Mouse (Mus musculus) kidney, adult 2 months (tissue): Measurements from ENCODE around the gene Traf3ip2. TPM values are rescaled to one million over a fixed set of nuclear protein-coding genes. Genes with fewer than 3 reads are reported as not detected.

Experiments
- DNase-seq: peaks from one replicate; pipeline ENCODE4 v3.0.0; 2021
- H3K27ac ChIP-seq: fragments of 200-500 bp; 2 replicates; pipeline ENCODE4 v1.5.1; 2012; ENCODE audit warnings: low read depth, low read length, control low read depth, inconsistent platforms; ENCODE audit not compliant: insufficient read depth
- H3K27me3 ChIP-seq: fragments of 200-500 bp; replicated peaks from 2 replicates; pipeline ENCODE4 v1.6.1; 2012; ENCODE audit warnings: mild to moderate bottlenecking, moderate library complexity, low read length, inconsistent platforms; ENCODE audit not compliant: control insufficient read depth, insufficient read depth
- H3K36me3 ChIP-seq: fragments of 200-500 bp; 2 replicates; pipeline ENCODE4 v1.6.1; 2012; ENCODE audit warnings: mild to moderate bottlenecking, moderate library complexity, low read length, inconsistent platforms; ENCODE audit not compliant: control insufficient read depth, insufficient read depth
- H3K4me1 ChIP-seq: fragments of 200-500 bp; 2 replicates; pipeline ENCODE4 v1.6.1; 2011; ENCODE audit warnings: low read length; ENCODE audit not compliant: control insufficient read depth, insufficient read depth
- H3K4me3 ChIP-seq: fragments of 200-500 bp; 2 replicates; pipeline ENCODE4 v1.5.1; 2011; ENCODE audit warnings: mild to moderate bottlenecking, low read depth, low read length, control low read depth; ENCODE audit not compliant: insufficient read depth
- CTCF ChIP-seq: fragments of 200-500 bp; conservative IDR thresholded peaks from 2 replicates; pipeline ENCODE4 v1.5.1; 2011; ENCODE audit warnings: low read depth, mild to moderate bottlenecking, control low read depth, low read length, moderate library complexity, mixed read lengths; ENCODE audit not compliant: insufficient read depth, insufficient read length
- POLR2A ChIP-seq: fragments of 200-500 bp; IDR thresholded peaks from one replicate; pipeline ENCODE4 v1.6.1; 2011; ENCODE audit warnings: low read depth, low read length, control low read depth
- WGBS: fragments of 180-500 bp; shearing (Covaris S2); methylation state at CpG from one replicate; pipeline ENCODE4 v1.1.7; 2018; 5-methylcytosine and 5-hydroxymethylcytosine counted together
- polyA plus RNA-seq: library from polyadenylated mRNA; depleted of rRNA; stranded (reverse); fragments of >200 nt; gene quantifications from 2 replicates; pipeline ENCODE4 v1.2.3, GENCODE M21; 2012; rRNA removed

Traf3ip2 gene
- 10.4 and 12.8 TPM in 2 replicates for polyA plus RNA-seq

DNA sequence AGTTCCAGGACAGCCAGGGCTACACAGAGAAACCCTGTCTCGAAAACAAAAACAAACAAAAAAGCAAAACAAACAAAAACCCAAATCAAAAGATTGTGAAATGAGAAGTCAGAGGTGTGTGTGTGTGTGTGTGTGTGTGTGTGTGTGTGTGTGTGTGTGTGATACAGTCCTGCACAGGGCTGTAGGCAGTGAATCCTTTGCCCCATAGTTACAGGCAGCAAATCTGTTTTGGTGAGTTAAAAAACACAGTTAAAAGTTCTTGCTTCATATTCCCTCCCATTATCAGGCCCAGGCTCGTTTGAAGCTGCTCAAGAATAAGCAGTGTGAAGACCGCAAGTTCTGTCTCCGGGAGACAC is at the start of gene Traf3ip2:
Gene Traf3ip2 (plus strand): TSS at position 302 of the 356 bp plus-strand sequence.
- peak within 1 kb of the TSS; percentile 92 for H3K27ac ChIP-seq
- WGBS: 17% methylated on average over 4 of the region's 4 CpGs
- no peak for TF ChIP-seq POLR2A
- no peak for TF ChIP-seq CTCF
- DNase-seq: no peak
- H3K4me3 ChIP-seq: peak within 1 kb of the TSS; percentile 65
- peaks cover 26% of the 10 kb centered on the region for H3K4me1 ChIP-seq
- no peaks in the 10 kb centered on the region for H3K36me3 ChIP-seq
- no peaks in the 10 kb centered on the region for H3K27me3 ChIP-seq

DNA sequence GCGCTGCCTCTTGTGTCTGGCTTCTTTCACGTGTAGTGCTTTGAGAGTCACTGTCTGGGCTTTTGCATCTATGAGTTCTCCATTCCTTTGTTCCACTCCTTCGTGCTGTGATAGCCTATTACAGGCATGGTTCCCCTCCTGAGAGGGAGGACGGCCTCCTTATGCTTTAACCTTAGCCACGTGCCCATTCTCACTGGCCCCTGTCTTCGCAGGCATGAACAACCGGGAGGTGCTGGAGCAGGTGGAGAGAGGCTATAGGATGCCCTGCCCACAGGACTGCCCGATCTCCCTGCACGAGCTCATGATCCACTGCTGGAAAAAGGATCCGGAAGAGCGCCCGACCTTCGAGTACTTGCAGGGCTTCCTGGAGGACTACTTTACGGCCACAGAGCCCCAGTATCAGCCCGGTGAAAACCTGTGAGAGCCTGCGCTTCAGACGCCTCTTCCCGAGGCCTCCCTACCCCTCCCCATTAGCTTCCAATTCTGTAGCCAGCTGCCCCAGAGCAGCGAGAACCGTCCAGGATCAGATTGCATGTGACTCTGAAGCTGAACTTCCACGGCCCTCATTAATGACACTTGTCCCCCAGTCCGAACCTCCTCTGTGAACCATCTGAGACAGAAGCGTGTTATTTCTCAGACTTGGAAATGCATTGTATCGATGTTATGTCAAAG is 49.0 kb upstream of the Traf3ip2 start:
- Histone ChIP-seq H3K27me3 (no peaks in the 10 kb centered on the region), H3K4me3 (no peak overlapping the region), H3K4me1 (peaks cover 3% of the 10 kb centered on the region; the same call in 1 of the 2 replicates), H3K36me3 (no peaks in the 10 kb centered on the region), H3K27ac (no peak overlapping the region)
- no peak for DNase-seq
- TF ChIP-seq CTCF (no peak), POLR2A (no peak)
- 61% methylated on average over 24 of the region's 24 CpGs for WGBS

DNA sequence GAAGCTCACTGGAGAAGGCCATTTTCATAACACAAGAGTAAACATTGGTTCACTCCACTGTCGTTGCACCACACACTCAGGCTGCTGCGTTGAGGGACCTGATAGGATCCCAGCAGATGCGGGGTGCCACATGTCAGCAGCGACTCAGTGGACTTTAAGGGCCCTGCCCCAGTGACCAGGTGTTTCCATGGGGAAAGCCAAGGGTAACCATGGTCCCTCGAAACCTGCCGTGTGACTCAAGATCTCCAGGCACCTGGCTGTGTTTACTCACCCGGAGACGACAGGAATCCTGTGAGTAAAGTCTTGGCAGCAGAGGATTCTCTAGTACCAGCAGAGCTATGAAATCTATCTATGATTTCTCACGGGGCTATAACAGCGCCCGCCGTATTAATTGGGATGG is 45.8 kb upstream of the Traf3ip2 start:
- no peak for TF ChIP-seq POLR2A
- TF ChIP-seq CTCF: no peak
- no peaks in the 10 kb centered on the region for H3K4me1 ChIP-seq
- H3K36me3 ChIP-seq: no peaks in the 10 kb centered on the region
- no peaks in the 10 kb centered on the region for H3K27me3 ChIP-seq
- H3K27ac ChIP-seq: no peak overlapping the region
- 84% methylated on average over 12 of the region's 12 CpGs for WGBS
- no peak for DNase-seq
- no peak overlapping the region for H3K4me3 ChIP-seq

DNA sequence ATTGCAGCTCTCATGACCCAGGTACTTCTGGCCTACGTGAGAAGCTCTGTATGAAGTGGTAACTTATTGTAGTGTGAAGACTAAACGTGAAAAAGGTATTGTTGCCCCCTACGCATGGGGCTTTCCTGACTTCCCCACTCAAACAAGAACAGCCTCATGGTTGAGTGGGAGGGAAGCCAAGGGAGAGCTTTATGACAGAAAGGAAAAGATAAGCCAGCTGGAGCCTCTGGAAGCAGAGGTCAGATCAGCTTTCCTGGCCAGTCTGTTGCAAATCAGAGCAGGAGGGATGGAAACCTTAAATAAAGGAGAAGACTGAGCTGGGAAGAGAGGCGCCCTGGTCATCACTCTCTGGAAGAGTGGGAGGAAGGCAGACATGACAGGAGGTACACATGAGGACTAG is 43.7 kb upstream of the Traf3ip2 start:
- no peak for TF ChIP-seq POLR2A
- no peak for TF ChIP-seq CTCF
- no peak overlapping the region for H3K27ac ChIP-seq
- no peak for DNase-seq

DNA sequence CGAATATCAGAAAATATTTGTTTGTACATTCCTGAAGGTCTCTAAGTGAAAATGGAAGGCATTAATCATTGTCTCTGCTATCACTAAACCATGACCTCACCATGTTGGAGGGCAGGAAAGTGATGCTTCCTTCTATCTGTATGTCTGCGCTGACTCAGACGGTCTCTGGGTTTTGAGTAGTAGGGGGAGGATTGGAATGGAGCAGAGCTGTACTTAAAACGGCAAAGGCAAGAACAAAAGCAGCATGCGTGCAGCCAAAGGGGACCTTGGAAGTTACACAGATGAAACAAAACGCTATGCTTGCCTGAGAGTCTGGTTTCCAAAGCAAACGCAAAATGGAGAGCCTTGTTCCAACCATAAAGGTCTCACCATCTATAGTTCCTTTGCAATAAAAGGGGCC is 41.7 kb upstream of the Traf3ip2 start:
- no peaks in the 10 kb centered on the region for H3K27me3 ChIP-seq
- TF ChIP-seq CTCF (no peak), POLR2A (no peak)
- WGBS: 65% methylated on average over 7 of the region's 7 CpGs
- H3K4me3 ChIP-seq: no peak overlapping the region
- no peak overlapping the region for H3K27ac ChIP-seq
- no peak for DNase-seq
- H3K36me3 ChIP-seq: no peaks in the 10 kb centered on the region
- H3K4me1 ChIP-seq: no peaks in the 10 kb centered on the region

More for the DNA sequence above, 43.7 kb upstream of the Traf3ip2 start:
- H3K27me3 ChIP-seq: no peaks in the 10 kb centered on the region
- 74% methylated on average over 4 of the region's 4 CpGs for WGBS
- no peaks in the 10 kb centered on the region for H3K4me1 ChIP-seq
- H3K4me3 ChIP-seq: no peak overlapping the region
- H3K36me3 ChIP-seq: no peaks in the 10 kb centered on the region

DNA sequence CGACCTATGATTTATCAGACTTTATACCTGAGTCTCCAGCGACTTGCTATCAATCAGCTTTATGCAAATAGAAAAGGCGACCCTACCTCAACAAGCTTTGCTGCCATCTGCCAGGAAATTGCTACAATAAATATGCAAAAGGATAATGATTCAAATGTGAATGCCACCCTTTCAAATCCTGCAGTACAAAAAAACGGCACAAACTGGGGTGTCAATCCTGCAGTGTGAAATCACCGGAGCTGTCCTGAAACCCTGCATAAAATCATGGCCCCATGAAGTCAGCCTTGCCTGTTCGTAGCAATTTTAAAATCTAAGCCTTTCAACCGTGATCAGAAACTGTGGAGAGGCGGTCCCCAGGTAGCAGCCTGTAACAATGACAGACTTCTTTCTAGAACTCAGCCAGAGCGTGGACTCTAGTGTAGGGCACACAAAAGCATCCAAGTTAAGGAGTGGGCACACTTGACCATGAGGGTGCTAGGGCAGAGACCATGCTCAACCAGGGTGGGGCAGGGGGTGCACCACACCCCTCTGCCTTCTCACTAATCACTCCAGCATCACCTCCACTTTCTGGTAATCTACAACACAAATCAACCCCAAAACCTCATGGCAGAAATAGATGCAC is 40.6 kb upstream of the Traf3ip2 start:
- no peaks in the 10 kb centered on the region for H3K36me3 ChIP-seq
- no peak overlapping the region for H3K4me3 ChIP-seq
- DNase-seq: no peak
- WGBS: 49% methylated on average over 9 of the region's 9 CpGs
- no peak for TF ChIP-seq POLR2A
- TF ChIP-seq CTCF: no peak
- no peaks in the 10 kb centered on the region for H3K27me3 ChIP-seq
- H3K27ac ChIP-seq: no peak overlapping the region
- no peaks in the 10 kb centered on the region for H3K4me1 ChIP-seq

DNA sequence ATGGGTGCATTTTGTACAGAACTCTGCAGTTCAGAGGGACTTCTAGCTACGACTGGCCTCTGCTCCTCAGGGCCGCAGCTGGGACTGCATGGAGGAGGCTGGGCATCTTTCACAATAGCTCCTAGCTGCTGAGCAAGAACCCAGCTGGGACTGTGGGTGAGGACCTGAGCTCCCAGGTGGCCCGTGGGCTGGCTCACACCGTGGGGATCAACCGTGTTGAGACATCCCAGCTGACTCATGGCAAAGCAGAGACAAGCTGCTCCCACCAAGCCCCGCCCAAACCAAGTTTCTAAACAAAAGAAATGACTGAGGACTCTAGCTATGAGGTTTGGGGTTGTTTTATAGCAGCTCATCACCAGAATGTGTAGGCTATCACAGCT is 40.1 kb upstream of the Traf3ip2 start:
- no peaks in the 10 kb centered on the region for H3K36me3 ChIP-seq
- no peaks in the 10 kb centered on the region for H3K27me3 ChIP-seq
- TF ChIP-seq POLR2A: no peak
- no peak for TF ChIP-seq CTCF
- H3K4me1 ChIP-seq: no peaks in the 10 kb centered on the region
- no peak overlapping the region for H3K4me3 ChIP-seq
- DNase-seq: no peak
- H3K27ac ChIP-seq: no peak overlapping the region
- WGBS: 48% methylated on average over 6 of the region's 6 CpGs

DNA sequence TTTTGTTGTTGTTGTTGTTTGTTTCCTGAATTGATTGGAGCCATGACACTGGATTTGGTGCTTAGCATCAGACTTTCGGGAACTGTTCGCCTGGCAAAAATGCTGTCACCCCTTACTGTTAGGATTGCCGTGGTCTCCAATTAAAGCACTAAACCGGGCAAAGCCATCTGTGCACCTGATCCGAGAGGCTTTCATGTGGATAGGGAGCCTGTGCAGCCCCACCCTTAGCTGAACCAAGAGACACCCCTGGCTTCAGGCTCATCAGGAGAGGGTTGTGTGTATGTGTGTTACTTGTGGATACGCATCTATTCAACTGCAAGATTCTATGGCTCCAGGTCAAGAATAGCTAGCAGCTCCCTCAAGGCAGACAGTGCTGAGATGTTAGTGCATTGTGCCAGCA is 36.3 kb upstream of the Traf3ip2 start:
- Histone ChIP-seq H3K27ac (no peak overlapping the region), H3K4me3 (no peak overlapping the region), H3K27me3 (no peaks in the 10 kb centered on the region), H3K4me1 (no peaks in the 10 kb centered on the region), H3K36me3 (no peaks in the 10 kb centered on the region)
- 94% methylated on average over 6 of the region's 6 CpGs for WGBS
- DNase-seq: no peak
- TF ChIP-seq POLR2A: no peak
- TF ChIP-seq CTCF: no peak
